ENCODE assay signal across 7 mouse cellular contexts in genomic region chr7:36717192-36717591, GRCm38 (mm10). TPM values are rescaled to one million over a fixed set of nuclear protein-coding genes. Genes with fewer than 3 reads are reported as not detected.
DNase-seq lines count a peak whose midpoint lies in the region; ATAC-seq lines count a peak whose summit lies in the region.

No protein-coding gene starts in this region.

- H3K27ac ChIP-seq in forebrain, embryonic 14.5 days (ENCODE audit: low read depth, low read length): no peak overlapping the region
- H3K27ac ChIP-seq in midbrain, embryonic 16.5 days (ENCODE audit: low read length): no peak overlapping the region

- peak; percentile 49 to 69 for DNase-seq in left cerebral cortex, postnatal 14 days (ENCODE audit: low spot score in 2 of 2)
- no peak for DNase-seq in left cerebral cortex, postnatal 25 days (ENCODE audit: low spot score in 2 of 2)
- peak; percentile 46 for DNase-seq in embryo, embryonic 10.5 days (ENCODE audit: low spot score)
- peak; percentile 66 for DNase-seq in forebrain, embryonic 14.5 days (ENCODE audit: low spot score)
- no peak for DNase-seq in adrenal gland, postnatal 36 days
- DNase-seq in adrenal gland, adult (ENCODE audit: inconsistent age in 2 of 2, low spot score in 1 of 2): no peak

- H3K9ac ChIP-seq in forebrain, embryonic 14.5 days (ENCODE audit: low read length): no peak overlapping the region
- no peak overlapping the region for H3K9ac ChIP-seq in midbrain, embryonic 16.5 days (ENCODE audit: low read depth, low read length)

- H3K4me2 ChIP-seq in forebrain, embryonic 14.5 days (ENCODE audit: low read length): no peak overlapping the region
- H3K4me2 ChIP-seq in midbrain, embryonic 16.5 days (ENCODE audit: low read length): 0 out of 2 replicates have a peak overlapping the region, but pooled peaks have one; percentile 2

- ATAC-seq in forebrain, embryonic 14.5 days: peak; percentile 73
- peak; percentile 90 for ATAC-seq in midbrain, embryonic 16.5 days

- no peaks in the 10 kb centered on the region for H3K9me3 ChIP-seq in forebrain, embryonic 14.5 days (replicated peaks; ENCODE audit: control insufficient read depth, low read length)
- no peaks in the 10 kb centered on the region for H3K9me3 ChIP-seq in midbrain, embryonic 16.5 days (replicated peaks; ENCODE audit: control insufficient read depth, low read length, poor library complexity, severe bottlenecking)

- intact Hi-C loops in left cerebral cortex, postnatal 14 days (cut with DNase I): loop anchor here (5.0 kb wide), 1 partner anchor 625 kb away; no protein-coding TSS in a partner anchor
- intact Hi-C loops in left cerebral cortex, postnatal 25 days (cut with DNase I): no loop called here

- no peaks in the 10 kb centered on the region for H3K27me3 ChIP-seq in forebrain, embryonic 14.5 days (replicated peaks; ENCODE audit: control insufficient read depth, insufficient read depth, low read length)
- no peaks in the 10 kb centered on the region for H3K27me3 ChIP-seq in midbrain, embryonic 16.5 days (ENCODE audit: control insufficient read depth, insufficient read depth, low read depth, low read length)

- no peaks in the 10 kb centered on the region for H3K36me3 ChIP-seq in forebrain, embryonic 14.5 days (ENCODE audit: control insufficient read depth, insufficient read depth, low read length)
- H3K36me3 ChIP-seq in midbrain, embryonic 16.5 days (ENCODE audit: control insufficient read depth, insufficient read depth, low read length): no peaks in the 10 kb centered on the region

- WGBS in forebrain, embryonic 14.5 days: 26% methylated on average over 6 of the region's 6 CpGs
- 23% methylated on average over 6 of the region's 6 CpGs for WGBS in midbrain, embryonic 16.5 days

- no peak overlapping the region for H3K4me3 ChIP-seq in forebrain, embryonic 14.5 days (ENCODE audit: low read depth, low read length)
- H3K4me3 ChIP-seq in midbrain, embryonic 16.5 days (ENCODE audit: low read depth, low read length): no peak overlapping the region

- peaks cover 13% of the 10 kb centered on the region; the same call in 1 of the 2 replicates for H3K4me1 ChIP-seq in forebrain, embryonic 14.5 days (ENCODE audit: control insufficient read depth, insufficient read depth, low read length)
- H3K4me1 ChIP-seq in midbrain, embryonic 16.5 days (ENCODE audit: control insufficient read depth, insufficient read depth, low read length): peaks cover 6% of the 10 kb centered on the region; the same call in 1 of the 2 replicates

RNA-seq across cellular contexts. Expression of gene Tshz3, which starts 19.3 kb away (rescaled TPM):
- 10 to 100 TPM; 47.1 to 49.6 TPM for total RNA-seq in left cerebral cortex, postnatal 14 days (2021)
- 10 to 100 TPM; 43.3 to 44.1 TPM for total RNA-seq in left cerebral cortex, postnatal 25 days (2021)
- polyA plus RNA-seq in forebrain, embryonic 14.5 days (2014; fragmentation: Nextera tagmentation; extraction: Ambion mirVana): 10.3 and 13.7 TPM in 2 replicates
- polyA plus RNA-seq in midbrain, embryonic 16.5 days (2015; fragmentation: Nextera tagmentation; extraction: Ambion mirVana): 8.9 and 9.9 TPM in 2 replicates
- total RNA-seq in adrenal gland, postnatal 36 days (2021): 1 to 10 TPM; 4.4 to 4.6 TPM

Comparison
In these comparisons a context has a peak if more than half of its experiments do, and no peak if none do; other contexts are left out.
1. DNase-seq: peak in left cerebral cortex, postnatal 14 days (2 of 2), embryo, embryonic 10.5 days (single experiment) and forebrain, embryonic 14.5 days (single experiment); none in left cerebral cortex, postnatal 25 days (0 of 2), adrenal gland, postnatal 36 days (0 of 2) and adrenal gland, adult (0 of 2).
2. RNA of gene Tshz3, which starts 19.3 kb away (total RNA-seq): 47.1 to 49.6 TPM in left cerebral cortex, postnatal 14 days and 43.3 to 44.1 TPM in left cerebral cortex, postnatal 25 days; 4.4 to 4.6 TPM in adrenal gland, postnatal 36 days; every median in the first group is over 4 times any median in the second.